Mouse (Mus musculus): ENCODE data around the gene Cask. TPM values are rescaled to one million over a fixed set of nuclear protein-coding genes. Genes with fewer than 3 reads are reported as not detected.

Cask gene
- total and polyA plus RNA-seq, 3 experiments = 9.4 to 13.3 TPM; not detected in 1

DNA sequence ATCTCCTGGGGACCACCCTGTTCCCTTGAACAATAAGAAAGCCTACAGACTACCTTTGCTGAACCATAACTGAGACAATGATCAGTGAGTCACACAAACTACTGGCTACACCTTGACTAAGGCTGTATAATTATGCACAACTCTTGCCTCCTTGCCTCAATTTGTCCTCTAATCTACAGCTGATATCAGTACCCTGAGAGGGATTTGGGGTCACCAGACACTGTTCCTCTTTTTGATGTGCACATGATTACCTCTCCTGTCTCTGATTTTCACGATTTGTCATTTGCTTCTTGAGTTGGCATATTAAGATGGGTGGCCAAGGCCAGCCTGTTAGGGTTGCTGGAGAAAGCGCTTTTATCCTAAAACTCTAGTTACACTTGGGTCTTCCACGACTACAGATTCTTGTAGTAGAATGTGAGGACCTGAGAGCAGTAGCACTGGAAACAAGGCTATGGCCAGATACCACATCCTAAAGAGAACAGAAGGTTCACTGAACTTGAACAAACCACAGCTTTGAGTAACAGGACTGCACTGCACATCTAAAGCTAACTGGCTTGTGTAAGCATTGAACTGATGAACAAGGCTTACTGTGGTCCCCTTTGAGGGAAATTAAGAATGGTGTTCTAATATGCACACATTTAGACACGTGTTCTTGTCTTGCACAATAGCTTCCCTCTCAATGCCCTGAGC is 191.8 kb downstream of the Cask start:
- no peaks in the 10 kb centered on the region for H3K27me3 ChIP-seq (ENCODE audit: control insufficient read depth in 1 of 2, insufficient read depth in 2 of 2, low read length in 2 of 2)
- H3K9ac ChIP-seq (ENCODE audit: control insufficient read depth, low read depth, low read length, poor library complexity, severe bottlenecking) = no peak overlapping the region
- no peak overlapping the region for H3K27ac ChIP-seq (ENCODE audit: control insufficient read depth, low read depth, low read length)
- H3K79me2 ChIP-seq (ENCODE audit: control insufficient read depth, insufficient read depth, low read length, poor library complexity) = no peaks in the 10 kb centered on the region
- H3K9me3 ChIP-seq (replicated peaks; ENCODE audit: insufficient read depth, low read length) = no peaks in the 10 kb centered on the region
- peak; percentile 66 for TF ChIP-seq GATA1 (IDR thresholded peaks at IDR 0.05; ENCODE audit: low read depth, low read length)
- no peak for TF ChIP-seq MYB (IDR thresholded peaks at IDR 0.05; ENCODE audit: low read depth, low read length)
- no peak for TF ChIP-seq NELFE (IDR thresholded peaks at IDR 0.05; ENCODE audit: low read depth, low read length)
- no peak for TF ChIP-seq POLR2AphosphoS2 (IDR thresholded peaks at IDR 0.05; ENCODE audit: low read length)
- TF ChIP-seq RCOR1 (IDR thresholded peaks at IDR 0.05; ENCODE audit: low read depth, low read length) = peak; percentile 92
- TF ChIP-seq ETS1 (IDR thresholded peaks at IDR 0.05; ENCODE audit: low read depth, low read length) = peak; percentile 78
- peak; percentile 86 for TF ChIP-seq BHLHE40 (IDR thresholded peaks at IDR 0.05; ENCODE audit: borderline replicate concordance, low read depth, low read length)
- TF ChIP-seq EP300 (IDR thresholded peaks at IDR 0.05; ENCODE audit: low read depth in 1 of 2, low read length in 2 of 2) = 0 out of 4 replicates have a peak, but pooled peaks of 1 of the 2 experiments have one; percentile 16
- peaks cover 0 to 21% of the 10 kb centered on the region in 2 experiments; a peak in 2 of 4 replicates for H3K36me3 ChIP-seq (ENCODE audit: control insufficient read depth in 1 of 2, insufficient read depth in 2 of 2, low read length in 2 of 2)
- no peak overlapping the region for H3K4me3 ChIP-seq (ENCODE audit: control insufficient read depth in 1 of 2, insufficient read depth in 1 of 2, low read depth in 2 of 2, low read length in 2 of 2)
- no peak for DNase-seq (ENCODE audit: low read depth, low spot score)
- peaks cover 3 to 9% of the 10 kb centered on the region in 2 experiments for H3K4me1 ChIP-seq (ENCODE audit: control insufficient read depth in 1 of 2, insufficient read depth in 2 of 2, low read length in 2 of 2)

DNA sequence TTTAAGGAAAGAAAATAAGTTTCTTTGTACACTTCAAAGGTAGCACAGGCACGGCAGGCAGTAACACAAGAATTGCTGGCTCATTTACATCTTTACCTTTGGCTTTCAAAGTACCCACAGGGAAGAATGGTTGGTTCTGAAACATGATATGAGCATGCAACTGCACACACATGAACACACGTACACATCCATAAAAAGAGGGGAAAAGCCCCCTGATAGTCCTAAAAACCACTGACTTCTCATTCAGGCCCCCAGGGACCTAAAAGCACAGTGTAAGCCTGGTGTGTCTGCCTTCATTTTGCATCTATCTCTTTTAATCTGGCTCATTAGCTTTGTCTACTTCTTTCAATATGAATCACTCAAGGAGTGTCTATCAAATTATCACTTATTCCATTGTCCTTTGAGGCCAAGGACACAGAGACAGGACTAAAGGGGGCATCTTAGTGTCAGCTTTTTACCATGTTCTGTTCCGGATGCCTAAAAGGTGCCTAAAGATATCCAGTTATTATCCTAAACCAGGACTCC is 192.5 kb downstream of the Cask start:
- TF ChIP-seq JUND (IDR thresholded peaks at IDR 0.05; ENCODE audit: low read depth, low read length) (no peak), EP300 (IDR thresholded peaks at IDR 0.05; ENCODE audit: low read depth in 1 of 2, low read length in 2 of 2) (no peak), RAD21 (IDR thresholded peaks at IDR 0.05; ENCODE audit: low read depth, low read length) (no peak), CTCF (IDR thresholded peaks at IDR 0.05 in 2 of 3, conservative IDR thresholded peaks at IDR 0.05 in 1 of 3; ENCODE audit: control insufficient read depth in 1 of 3, insufficient read depth in 1 of 3, low read depth in 2 of 3, low read length in 3 of 3, poor library complexity in 1 of 3, severe bottlenecking in 1 of 3) (no peak), USF2 (IDR thresholded peaks at IDR 0.05; ENCODE audit: borderline replicate concordance in 1 of 2, insufficient read depth in 1 of 2, low read depth in 1 of 2, low read length in 2 of 2) (no peak), NELFE (IDR thresholded peaks at IDR 0.05; ENCODE audit: low read depth, low read length) (no peak), MAX (IDR thresholded peaks at IDR 0.05; ENCODE audit: low read length) (no peak), MAZ (IDR thresholded peaks at IDR 0.05; ENCODE audit: low read depth, low read length) (no peak), CHD1 (IDR thresholded peaks at IDR 0.05; ENCODE audit: low read depth, low read length) (no peak), MXI1 (IDR thresholded peaks at IDR 0.05; ENCODE audit: low read depth, low read length) (no peak), POLR2A (IDR thresholded peaks at IDR 0.05; ENCODE audit: control insufficient read depth in 1 of 2, insufficient read depth in 1 of 2, low read depth in 1 of 2, low read length in 2 of 2, poor library complexity in 1 of 2) (no peak), NRF1 (IDR thresholded peaks at IDR 0.05; ENCODE audit: insufficient read depth, low read depth, low read length, poor library complexity, severe bottlenecking) (no peak), ZC3H11A (IDR thresholded peaks at IDR 0.05; ENCODE audit: low read depth, low read length) (no peak), HCFC1 (IDR thresholded peaks at IDR 0.05; ENCODE audit: low read depth, low read length) (no peak), E2F4 (IDR thresholded peaks at IDR 0.05; ENCODE audit: borderline replicate concordance, low read depth, low read length) (no peak), MYB (IDR thresholded peaks at IDR 0.05; ENCODE audit: low read depth, low read length) (no peak), POLR2AphosphoS2 (IDR thresholded peaks at IDR 0.05; ENCODE audit: low read length) (no peak), KAT2A (conservative IDR thresholded peaks at IDR 0.05; ENCODE audit: low read depth, low read length) (no peak), USF1 (IDR thresholded peaks at IDR 0.05; ENCODE audit: low read depth, low read length) (no peak)
- no peak overlapping the region for H3K27ac ChIP-seq (ENCODE audit: control insufficient read depth, low read depth, low read length)
- peaks cover 0 to 28% of the 10 kb centered on the region in 2 experiments; a peak in 2 of 4 replicates for H3K36me3 ChIP-seq (ENCODE audit: control insufficient read depth in 1 of 2, insufficient read depth in 2 of 2, low read length in 2 of 2)
- H3K4me1 ChIP-seq (ENCODE audit: control insufficient read depth in 1 of 2, insufficient read depth in 2 of 2, low read length in 2 of 2) = peaks cover 6 to 15% of the 10 kb centered on the region in 2 experiments
- no peaks in the 10 kb centered on the region for H3K79me2 ChIP-seq (ENCODE audit: control insufficient read depth, insufficient read depth, low read length, poor library complexity)
- DNase-seq (ENCODE audit: low read depth, low spot score) = no peak
- H3K4me3 ChIP-seq (ENCODE audit: control insufficient read depth in 1 of 2, insufficient read depth in 1 of 2, low read depth in 2 of 2, low read length in 2 of 2) = no peak overlapping the region
- no peaks in the 10 kb centered on the region for H3K9me3 ChIP-seq (replicated peaks; ENCODE audit: insufficient read depth, low read length)
- H3K27me3 ChIP-seq (ENCODE audit: control insufficient read depth in 1 of 2, insufficient read depth in 2 of 2, low read length in 2 of 2) = no peaks in the 10 kb centered on the region
- H3K9ac ChIP-seq (ENCODE audit: control insufficient read depth, low read depth, low read length, poor library complexity, severe bottlenecking) = no peak overlapping the region
